Mouse (Mus musculus): Measurements from ENCODE around the gene Ky.

The Ky gene

GRCm38 (mm10) chr9:102505700-102506585 lies at the start of gene Ky:
Gene Ky, plus strand, starts transcription at chr9:102505750.
- no peak for DNase-seq (ENCODE audit: low read depth, low spot score)

- DNase-seq (ENCODE audit: low read depth, low spot score), result no peak
Measured at GRCm38 (mm10) chr9:102462251-102462650, 43.3 kb upstream of the Ky start.

- DNase-seq (ENCODE audit: low read depth, low spot score), result no peak
Measured at GRCm38 (mm10) chr9:102465044-102465443, 40.5 kb upstream of the Ky start.

GRCm38 (mm10) chr9:102465726-102466125 lies 39.8 kb upstream of the Ky start:
- DNase-seq (ENCODE audit: low read depth, low spot score), result no peak

- no peak for DNase-seq (ENCODE audit: low read depth, low spot score)
Measured at GRCm38 (mm10) chr9:102470076-102470819, 35.3 kb upstream of the Ky start.

- DNase-seq (ENCODE audit: low read depth, low spot score), result no peak
Measured at GRCm38 (mm10) chr9:102477767-102478450, 27.6 kb upstream of the Ky start.

GRCm38 (mm10) chr9:102478451-102478835 lies 27.1 kb upstream of the Ky start:
- no peak for DNase-seq (ENCODE audit: low read depth, low spot score)

GRCm38 (mm10) chr9:102479022-102479421 lies 26.5 kb upstream of the Ky start:
- no peak for DNase-seq (ENCODE audit: low read depth, low spot score)

GRCm38 (mm10) chr9:102492031-102492795 lies 13.3 kb upstream of the Ky start:
- DNase-seq (ENCODE audit: low read depth, low spot score), result no peak

GRCm38 (mm10) chr9:102493044-102493443 lies 12.5 kb upstream of the Ky start:
- no peak for DNase-seq (ENCODE audit: low read depth, low spot score)

GRCm38 (mm10) chr9:102493916-102494315 lies 11.6 kb upstream of the Ky start:
- no peak for DNase-seq (ENCODE audit: low read depth, low spot score)

- DNase-seq (ENCODE audit: low read depth, low spot score), result no peak
Measured at GRCm38 (mm10) chr9:102494454-102494853, 11.1 kb upstream of the Ky start.

GRCm38 (mm10) chr9:102495266-102495665 lies 10.3 kb upstream of the Ky start:
- DNase-seq (ENCODE audit: low read depth, low spot score), result no peak

- no peak for DNase-seq (ENCODE audit: low read depth, low spot score)
Measured at GRCm38 (mm10) chr9:102496481-102497041, 9.0 kb upstream of the Ky start.

GRCm38 (mm10) chr9:102497089-102497690 lies 8.4 kb upstream of the Ky start:
- no peak for DNase-seq (ENCODE audit: low read depth, low spot score)

- DNase-seq (ENCODE audit: low read depth, low spot score), result no peak
Measured at GRCm38 (mm10) chr9:102497833-102498430, 7.6 kb upstream of the Ky start.

GRCm38 (mm10) chr9:102498701-102499100 lies 6.8 kb upstream of the Ky start:
- no peak for DNase-seq (ENCODE audit: low read depth, low spot score)

GRCm38 (mm10) chr9:102499266-102499665 lies 6.3 kb upstream of the Ky start:
- DNase-seq (ENCODE audit: low read depth, low spot score), result no peak

GRCm38 (mm10) chr9:102499746-102500145 lies 5.8 kb upstream of the Ky start:
- no peak for DNase-seq (ENCODE audit: low read depth, low spot score)

- no peak for DNase-seq (ENCODE audit: low read depth, low spot score)
Measured at GRCm38 (mm10) chr9:102501113-102501512, 4.4 kb upstream of the Ky start.

Measured in brain, embryonic 18.5 days (tissue).